Mouse (Mus musculus) liver, embryonic 16.5 days (tissue): Measurements from ENCODE around the gene Nlrp4e. TPM values are rescaled to one million over a fixed set of nuclear protein-coding genes. Genes with fewer than 3 reads are reported as not detected.
"Not testable (repeated sequence)": the region's sequence is repeated elsewhere in the genome, so short reads cannot be mapped to it uniquely, and the experiment has no call there.

Source experiments
- ATAC-seq: fragments of 200-750 bp; cut with Nextera tagmentation; 2 replicates; pipeline ENCODE4 v1.8.0; 2017; ENCODE audit warnings: low read depth, mild to moderate bottlenecking, moderate number of reproducible peaks, moderate library complexity
- H3K27ac ChIP-seq: fragments of 300-500 bp; sonication (generic); 2 replicates; pipeline ENCODE4 v1.5.1; 2014; ENCODE audit warnings: mild to moderate bottlenecking, low read length
- H3K27me3 ChIP-seq: fragments of 300-500 bp; sonication (generic); 2 replicates; pipeline ENCODE4 v1.6.1; 2014; ENCODE audit warnings: low read depth, low read length, mixed read lengths; ENCODE audit not compliant: control insufficient read depth, insufficient read depth
- H3K36me3 ChIP-seq: fragments of 300-500 bp; sonication (generic); 2 replicates; pipeline ENCODE4 v1.6.1; 2014; ENCODE audit warnings: mild to moderate bottlenecking; ENCODE audit not compliant: control insufficient read depth, insufficient read depth
- H3K4me1 ChIP-seq: fragments of 300-500 bp; sonication (generic); 2 replicates; pipeline ENCODE4 v1.6.1; 2014; ENCODE audit warnings: low read depth, low read length, mixed read lengths; ENCODE audit not compliant: control insufficient read depth
- H3K4me2 ChIP-seq: fragments of 300-500 bp; sonication (generic); 2 replicates; pipeline ENCODE4 v1.6.1; 2014; ENCODE audit warnings: low read depth, low read length, mixed read lengths
- H3K4me3 ChIP-seq: fragments of 300-500 bp; sonication (generic); 2 replicates; pipeline ENCODE4 v1.5.1; 2014; ENCODE audit warnings: low read depth, mild to moderate bottlenecking, low read length
- H3K9ac ChIP-seq: fragments of 300-500 bp; sonication (generic); 2 replicates; pipeline ENCODE4 v1.6.1; 2014; ENCODE audit warnings: low read depth, low read length
- H3K9me3 ChIP-seq: fragments of 300-500 bp; sonication (generic); replicated peaks from 2 replicates; pipeline ENCODE4 v1.6.1; 2016; ENCODE audit warnings: low read length; ENCODE audit not compliant: control insufficient read depth
- WGBS: fragments of 180-500 bp; shearing (Covaris S2); extraction: QIAGEN DNeasy Blood & Tissue Kit; methylation state at CpG from one replicate; pipeline ENCODE4 v1.1.7; 2014; ENCODE audit not compliant: insufficient replicate concordance; 5-methylcytosine and 5-hydroxymethylcytosine counted together
- microRNA-seq: library from miRNA; unstranded; fragments of <30 nt; microRNA quantifications from one replicate; pipeline ENCODE4, GENCODE M21; 2016
- polyA plus RNA-seq: library from polyadenylated mRNA; unstranded; fragments of >200 nt; fragmentation: Nextera tagmentation; extraction: Ambion mirVana; gene quantifications from 2 replicates; pipeline ENCODE4 v1.2.1, GENCODE M21; 2015

Gene Nlrp4e
- not detected in 2 replicates for polyA plus RNA-seq

- H3K4me3 ChIP-seq, H3K36me3 ChIP-seq, H3K4me2 ChIP-seq, H3K9me3 ChIP-seq, H3K27ac ChIP-seq, H3K9ac ChIP-seq, ATAC-seq, H3K4me1 ChIP-seq, H3K27me3 ChIP-seq: not testable (repeated sequence)
- 66% methylated on average over 3 of the region's 3 CpGs for WGBS
These were observed at the start of gene Nlrp4e for GRCm38 (mm10) chr7:23300892-23301291. TSS of gene Nlrp4e (plus strand) at chr7:23301192.

GRCm38 (mm10) chr7:23251582-23251981, 49.4 kb upstream of the Nlrp4e start, which contains the start of gene Vmn1r166:
TSS of gene Vmn1r166 (minus strand) at chr7:23251682.
- H3K9ac ChIP-seq, H3K36me3 ChIP-seq, ATAC-seq, H3K4me3 ChIP-seq, H3K9me3 ChIP-seq, H3K4me2 ChIP-seq, H3K27ac ChIP-seq, H3K4me1 ChIP-seq, H3K27me3 ChIP-seq: not testable (repeated sequence)
- WGBS: no CpG with 5 or more reads among the region's 2 CpGs

- not testable (repeated sequence) for H3K36me3 ChIP-seq, H3K4me1 ChIP-seq, H3K9me3 ChIP-seq, H3K4me2 ChIP-seq, H3K27ac ChIP-seq, H3K4me3 ChIP-seq, H3K27me3 ChIP-seq, ATAC-seq, H3K9ac ChIP-seq
- no CpG with 5 or more reads among the region's 2 CpGs for WGBS
These were observed 22.2 kb upstream of the Nlrp4e start, which contains the start of gene Gm6902 for GRCm38 (mm10) chr7:23278800-23279199. TSS of gene Gm6902 (minus strand) at chr7:23278900.

GRCm38 (mm10) chr7:23358311-23358710, 57.3 kb downstream of the Nlrp4e start:
- ATAC-seq, H3K4me3 ChIP-seq, H3K4me1 ChIP-seq, H3K9ac ChIP-seq, H3K9me3 ChIP-seq, H3K27me3 ChIP-seq, H3K4me2 ChIP-seq, H3K36me3 ChIP-seq, H3K27ac ChIP-seq: not testable (repeated sequence)
- WGBS: 83% methylated on average over 8 of the region's 13 CpGs

GRCm38 (mm10) chr7:23385589-23385988, 84.6 kb downstream of the Nlrp4e start, which contains the start of gene Nlrp5:
TSS of gene Nlrp5 (plus strand) at chr7:23385889.
- Histone ChIP-seq H3K27ac (no peak within 1 kb of the TSS), H3K27me3 (no peaks in the 10 kb centered on the region), H3K9me3 (peaks cover 2% of the 10 kb centered on the region; the same call in 1 of the 2 replicates), H3K4me2 (no peak within 1 kb of the TSS), H3K36me3 (no peaks in the 10 kb centered on the region), H3K4me1 (no peaks in the 10 kb centered on the region), H3K4me3 (no peak within 1 kb of the TSS), H3K9ac (no peak within 1 kb of the TSS)
- 54% methylated on average over 10 of the region's 10 CpGs for WGBS
- ATAC-seq: no peak

Small RNA genes lying within 50 kb of the gene (microRNA-seq; reads per million reads assigned to microRNA genes)
- not detected for gene Gm25196

Other genes with a start within 250 kb of the Nlrp4e start
- not detected in 2 replicates for gene Vmn1r163, start 245.7 kb upstream of the Nlrp4e start, polyA plus RNA-seq
- not detected in 2 replicates for gene Gm8720, start 233.7 kb upstream of the Nlrp4e start, polyA plus RNA-seq
- gene Gm10662, start 156.7 kb upstream of the Nlrp4e start, polyA plus RNA-seq: not detected in 2 replicates
- gene Vmn1r165, start 83.9 kb upstream of the Nlrp4e start, polyA plus RNA-seq: not detected in 2 replicates
- gene Vmn1r166, start 49.5 kb upstream of the Nlrp4e start, polyA plus RNA-seq: not detected in 2 replicates
- gene Gm6902, start 22.3 kb upstream of the Nlrp4e start, polyA plus RNA-seq: not detected in 2 replicates
- gene Nlrp5, start 84.7 kb downstream of the Nlrp4e start, polyA plus RNA-seq: not detected in 2 replicates
- not detected in 2 replicates for gene Vmn1r167, start 206.0 kb downstream of the Nlrp4e start, polyA plus RNA-seq
- gene Vmn1r168, start 238.5 kb downstream of the Nlrp4e start, polyA plus RNA-seq: not detected in 2 replicates